Mouse (Mus musculus) brain, embryonic 14.5 days (tissue): ENCODE measurements around the gene Ankrd44.

Source experiments
- CTCF ChIP-seq: fragments of 200-500 bp; IDR thresholded peaks from 2 replicates; pipeline ENCODE4 v1.5.1; 2012; ENCODE audit warnings: inconsistent platforms, mild to moderate bottlenecking, moderate library complexity, borderline replicate concordance; ENCODE audit not compliant: insufficient read depth, insufficient read length; ENCODE audit errors: extremely low read depth
- POLR2A ChIP-seq: fragments of 200-500 bp; IDR thresholded peaks from 2 replicates; pipeline ENCODE4 v1.6.1; 2012; ENCODE audit warnings: mild to moderate bottlenecking, inconsistent platforms, borderline replicate concordance; ENCODE audit not compliant: poor library complexity, insufficient read depth, insufficient read length, severe bottlenecking; ENCODE audit errors: extremely low read depth

GRCm38 (mm10) chr1:54954856-54955255 is 28.7 kb upstream of the Ankrd44 start:
- TF ChIP-seq CTCF (no peak), POLR2A (no peak)
